Mouse (Mus musculus) heart, embryonic 11.5 days (tissue): ENCODE data around the gene Rnf151. TPM values are rescaled to one million over a fixed set of nuclear protein-coding genes. Genes with fewer than 3 reads are reported as not detected.
A peak's percentile ranks its signal among the peaks of the same experiment; 100 is the strongest.
"Not testable (repeated sequence)": the region's sequence is repeated elsewhere in the genome, so short reads cannot be mapped to it uniquely, and the experiment has no call there.

Experiments
- ATAC-seq: fragments of 200-750 bp; cut with Nextera tagmentation; replicated peaks from 2 replicates; pipeline ENCODE4 v1.8.0; 2017; ENCODE audit warnings: moderate library complexity; ENCODE audit not compliant: insufficient number of reproducible peaks, low FRiP score, low TSS enrichment
- H3K27ac ChIP-seq: fragments of 300-500 bp; sonication (generic); 2 replicates; pipeline ENCODE4 v1.5.1; 2014; ENCODE audit warnings: mild to moderate bottlenecking, low read depth, low read length
- H3K27me3 ChIP-seq: fragments of 300-500 bp; sonication (generic); 2 replicates; pipeline ENCODE4 v1.6.1; 2014; ENCODE audit warnings: mild to moderate bottlenecking, low read length, mixed read lengths; ENCODE audit not compliant: control insufficient read depth, insufficient read depth
- H3K36me3 ChIP-seq: fragments of 300-500 bp; sonication (generic); 2 replicates; pipeline ENCODE4 v1.6.1; 2014; ENCODE audit warnings: mild to moderate bottlenecking, low read length, moderate library complexity, mixed read lengths; ENCODE audit not compliant: control insufficient read depth, insufficient read depth
- H3K4me1 ChIP-seq: fragments of 300-500 bp; sonication (generic); 2 replicates; pipeline ENCODE4 v1.6.1; 2014; ENCODE audit warnings: low read length; ENCODE audit not compliant: control insufficient read depth, insufficient read depth
- H3K4me2 ChIP-seq: fragments of 300-500 bp; sonication (generic); 2 replicates; pipeline ENCODE4 v1.6.1; 2014; ENCODE audit warnings: mild to moderate bottlenecking, moderate library complexity
- H3K4me3 ChIP-seq: fragments of 300-500 bp; sonication (generic); 2 replicates; pipeline ENCODE4 v1.5.1; 2014; ENCODE audit warnings: low read depth, low read length
- H3K9ac ChIP-seq: fragments of 300-500 bp; sonication (generic); 2 replicates; pipeline ENCODE4 v1.6.1; 2014; ENCODE audit warnings: mild to moderate bottlenecking, low read depth, low read length, moderate library complexity
- H3K9me3 ChIP-seq: fragments of 300-500 bp; sonication (generic); replicated peaks from 2 replicates; pipeline ENCODE4 v1.6.1; 2016; ENCODE audit warnings: low read length; ENCODE audit not compliant: control insufficient read depth
- WGBS: fragments of 180-500 bp; shearing (Covaris S2); extraction: QIAGEN DNeasy Blood & Tissue Kit; methylation state at CpG from one replicate; pipeline ENCODE4 v1.1.7; 2014; ENCODE audit not compliant: insufficient replicate concordance; 5-methylcytosine and 5-hydroxymethylcytosine counted together
- polyA plus RNA-seq: library from polyadenylated mRNA; unstranded; fragments of >200 nt; fragmentation: Nextera tagmentation; extraction: Ambion mirVana; gene quantifications from 2 replicates; pipeline ENCODE4 v1.2.1, GENCODE M21; 2014

The Rnf151 gene
- polyA plus RNA-seq, 1 experiment from 2014 or later: not detected

DNA sequence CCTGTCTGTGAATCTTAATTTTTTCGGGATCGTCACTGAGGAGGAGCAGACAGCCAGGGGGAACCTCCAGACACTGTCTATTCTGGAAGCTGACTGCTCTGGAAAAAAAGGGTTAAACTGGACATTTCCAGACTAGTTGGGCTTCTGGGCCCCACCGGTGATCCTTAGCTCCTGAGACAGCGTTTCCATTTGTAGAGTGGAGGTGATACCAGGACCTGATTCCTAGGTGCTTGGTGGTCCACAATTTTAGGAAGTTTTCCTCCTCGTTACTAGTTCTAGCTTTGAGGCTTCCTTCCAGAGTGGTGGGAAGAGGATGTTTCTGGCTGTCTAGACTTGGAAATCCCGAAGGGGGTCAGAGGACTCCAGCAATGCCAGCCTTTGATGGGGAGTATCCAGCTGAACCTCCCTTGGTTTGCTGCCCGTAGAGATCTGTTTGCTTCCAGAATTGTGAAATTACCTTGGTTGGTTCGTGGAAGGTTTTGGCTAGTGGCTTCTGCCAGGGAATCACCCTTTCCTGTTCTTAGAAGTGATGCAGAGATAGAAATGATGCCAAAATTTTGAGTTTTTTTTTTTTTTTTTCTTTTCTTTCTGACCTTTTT lies 47.5 kb downstream of the Rnf151 start:
- Histone ChIP-seq H3K4me2 (peak overlapping the region; percentile 90), H3K27ac (peak overlapping the region; percentile 90), H3K4me1 (peaks cover 27% of the 10 kb centered on the region), H3K9ac (peak overlapping the region; percentile 99), H3K9me3 (no peaks in the 10 kb centered on the region), H3K27me3 (no peaks in the 10 kb centered on the region), H3K36me3 (no peaks in the 10 kb centered on the region), H3K4me3 (peak overlapping the region; percentile 97)
- no peak for ATAC-seq
- WGBS: 14% methylated on average over 8 of the region's 8 CpGs

DNA sequence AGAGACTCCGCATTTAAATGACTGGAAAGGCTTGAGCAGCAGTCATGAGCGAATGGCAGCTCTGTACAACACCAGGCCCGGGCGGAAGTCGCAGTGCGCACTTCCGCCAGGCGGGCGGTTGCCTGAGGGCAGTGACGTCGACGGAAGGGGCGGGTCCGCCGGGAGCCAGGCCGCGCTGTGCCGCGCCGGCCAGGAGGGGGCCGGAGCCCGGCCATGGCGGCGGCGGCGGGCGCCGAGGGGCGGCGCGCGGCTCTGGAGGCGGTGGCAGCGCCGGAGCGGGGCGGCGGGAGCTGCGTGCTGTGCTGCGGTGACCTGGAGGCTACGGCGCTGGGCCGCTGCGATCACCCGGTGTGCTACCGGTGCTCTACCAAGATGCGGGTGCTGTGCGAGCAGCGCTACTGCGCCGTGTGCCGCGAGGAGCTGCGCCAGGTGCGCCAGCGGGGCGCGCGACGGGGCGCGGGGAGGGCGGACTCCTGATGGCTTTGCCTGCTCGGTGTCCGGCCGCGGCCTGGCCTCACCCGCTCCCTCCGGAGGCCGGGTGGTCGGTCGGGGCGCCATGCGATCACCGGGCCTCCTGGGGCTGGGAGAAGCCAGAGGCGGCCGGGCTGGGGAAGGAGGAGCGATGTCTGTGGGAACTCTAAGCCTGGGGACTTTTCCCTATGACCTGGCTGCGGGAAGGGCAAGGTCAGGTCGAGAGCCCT lies 48.2 kb downstream of the Rnf151 start, which contains the start of gene Zfp598:
Gene Zfp598, plus strand, starts transcription at position 143 of the 701 bp plus-strand sequence.
- ATAC-seq: peak; percentile 98
- under 1% methylated on average over 76 of the region's 80 CpGs for WGBS

DNA sequence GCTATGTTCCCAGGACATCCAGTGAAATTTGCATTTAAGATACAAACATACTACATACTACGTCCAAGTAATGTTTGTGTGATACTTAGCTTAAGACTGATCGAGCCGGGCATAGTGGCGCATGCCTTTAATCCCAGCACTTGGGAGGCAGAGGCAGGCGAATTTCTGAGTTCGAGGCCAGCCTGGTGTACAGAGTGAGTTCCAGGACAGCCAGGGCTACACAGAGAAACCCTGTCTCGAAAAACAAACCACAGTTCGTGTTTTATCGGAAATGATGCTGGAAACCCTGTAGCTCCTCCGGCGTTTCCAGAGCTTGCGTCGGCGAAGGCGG lies 48.7 kb downstream of the Rnf151 start:
- not testable (repeated sequence) for H3K9me3 ChIP-seq, ATAC-seq, H3K27me3 ChIP-seq, H3K36me3 ChIP-seq
- peak overlapping the region; percentile 97 for H3K4me3 ChIP-seq
- 12% methylated on average over 15 of the region's 15 CpGs for WGBS
- H3K27ac ChIP-seq: peak overlapping the region; percentile 57
- H3K9ac ChIP-seq: peak overlapping the region; percentile 99
- peak overlapping the region; percentile 90 for H3K4me2 ChIP-seq
- peaks cover 25% of the 10 kb centered on the region for H3K4me1 ChIP-seq

More for the DNA sequence above, 48.2 kb downstream of the Rnf151 start, which contains the start of gene Zfp598:
- peak within 1 kb of the TSS; percentile 99 for H3K9ac ChIP-seq
- no peaks in the 10 kb centered on the region for H3K9me3 ChIP-seq
- peak within 1 kb of the TSS; percentile 90 for H3K27ac ChIP-seq
- peaks cover 27% of the 10 kb centered on the region for H3K4me1 ChIP-seq
- peak within 1 kb of the TSS; percentile 97 for H3K4me3 ChIP-seq
- H3K36me3 ChIP-seq: no peaks in the 10 kb centered on the region
- no peaks in the 10 kb centered on the region for H3K27me3 ChIP-seq
- H3K4me2 ChIP-seq: peak within 1 kb of the TSS; percentile 90

DNA sequence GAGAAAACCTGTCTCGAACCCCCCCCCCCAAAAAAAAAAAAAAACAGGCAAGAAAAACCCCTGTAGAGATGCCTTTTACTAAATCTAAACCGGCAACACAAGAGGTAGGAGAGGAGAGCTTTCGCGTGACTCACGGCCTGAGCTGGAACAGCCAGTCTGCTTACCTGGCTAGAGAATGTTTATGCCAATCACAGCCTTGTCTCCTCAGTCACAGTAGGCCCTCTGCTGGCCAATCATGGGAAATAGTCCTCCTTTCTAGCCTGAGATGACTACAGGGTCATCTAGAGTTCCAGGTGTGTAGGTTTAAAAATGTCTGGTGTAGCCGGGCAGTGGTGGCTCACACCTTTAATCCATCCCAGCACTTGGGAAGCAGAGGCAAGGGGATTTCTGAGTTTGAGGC lies 50.4 kb downstream of the Rnf151 start:
- 30% methylated on average over 6 of the region's 6 CpGs for WGBS
- Histone ChIP-seq H3K4me1 (peaks cover 23% of the 10 kb centered on the region), H3K36me3 (no peaks in the 10 kb centered on the region), H3K27me3 (no peaks in the 10 kb centered on the region; the same call in 1 of the 2 replicates), H3K4me3 (no peak overlapping the region), H3K9me3 (no peaks in the 10 kb centered on the region), H3K27ac (no peak overlapping the region), H3K9ac (no peak overlapping the region), H3K4me2 (no peak overlapping the region)
- no peak for ATAC-seq

DNA sequence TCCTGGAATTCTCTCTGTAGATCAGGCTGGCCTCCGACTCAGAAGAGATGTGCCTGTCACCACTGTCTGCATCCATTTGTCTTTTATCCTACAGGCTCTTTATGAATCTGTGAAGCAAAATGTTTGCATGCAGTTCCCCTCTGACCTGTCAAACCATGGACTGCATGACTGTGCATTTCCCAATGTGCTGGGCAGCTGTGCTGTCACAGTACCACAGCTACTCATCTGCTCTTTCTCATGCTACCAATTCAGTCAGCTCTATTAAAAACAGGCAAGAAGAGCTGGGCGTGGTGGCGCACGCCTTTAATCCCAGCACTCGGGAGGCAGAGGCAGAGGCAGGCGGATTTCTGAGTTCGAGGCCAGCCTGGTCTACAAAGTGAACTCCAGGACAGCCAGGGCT lies 50.9 kb downstream of the Rnf151 start:
- 62% methylated on average over 7 of the region's 7 CpGs for WGBS
- H3K4me3 ChIP-seq, H3K9me3 ChIP-seq, H3K27me3 ChIP-seq, H3K9ac ChIP-seq, ATAC-seq, H3K27ac ChIP-seq, H3K36me3 ChIP-seq, H3K4me2 ChIP-seq: not testable (repeated sequence)
- H3K4me1 ChIP-seq: peaks cover 19% of the 10 kb centered on the region

Other genes starting within 250 kb of the Rnf151 start
- 14.0 and 17.6 TPM in 2 replicates for gene E4f1, start 247.8 kb downstream of the Rnf151 start, polyA plus RNA-seq
- 75.8 and 77.2 TPM in 2 replicates for gene Pgp, start 247.7 kb downstream of the Rnf151 start, polyA plus RNA-seq
- gene Bricd5, start 244.2 kb downstream of the Rnf151 start, polyA plus RNA-seq: 0.21 and 0.42 TPM in 2 replicates
- gene Mlst8, start 239.0 kb downstream of the Rnf151 start, polyA plus RNA-seq: 17.5 and 20.9 TPM in 2 replicates
- gene Caskin1, start 229.5 kb downstream of the Rnf151 start, polyA plus RNA-seq: 0.40 and 0.49 TPM in 2 replicates
- 72.3 and 80.1 TPM in 2 replicates for gene Traf7, start 190.1 kb downstream of the Rnf151 start, polyA plus RNA-seq
- 1.1 and 1.9 TPM in 2 replicates for gene Rab26, start 183.9 kb downstream of the Rnf151 start, polyA plus RNA-seq
- gene Pkd1, start 168.2 kb downstream of the Rnf151 start, polyA plus RNA-seq: 8.9 and 9.2 TPM in 2 replicates
- 46.7 and 50.6 TPM in 2 replicates for gene Tsc2, start 85.4 kb downstream of the Rnf151 start, polyA plus RNA-seq
- 9.1 and 9.8 TPM in 2 replicates for gene Nthl1, start 85.4 kb downstream of the Rnf151 start, polyA plus RNA-seq
- 52.7 and 58.0 TPM in 2 replicates for gene Slc9a3r2, start 67.7 kb downstream of the Rnf151 start, polyA plus RNA-seq
- not detected in 2 replicates for gene Npw, start 59.6 kb downstream of the Rnf151 start, polyA plus RNA-seq
- 19.7 and 22.0 TPM in 2 replicates for gene Zfp598, start 48.4 kb downstream of the Rnf151 start, polyA plus RNA-seq
- 0.39 and 0.65 TPM in 2 replicates for gene Syngr3, start 28.1 kb downstream of the Rnf151 start, polyA plus RNA-seq
- gene Gfer, start 21.9 kb downstream of the Rnf151 start, polyA plus RNA-seq: 36.7 and 39.0 TPM in 2 replicates
- 0.49 and 1.1 TPM in 2 replicates for gene Noxo1, start 21.8 kb downstream of the Rnf151 start, polyA plus RNA-seq
- 50.9 and 54.8 TPM in 2 replicates for gene Tbl3, start 10.4 kb downstream of the Rnf151 start, polyA plus RNA-seq
- gene Rps2, start 53 bp upstream of the Rnf151 start, polyA plus RNA-seq: 1,091 and 1,195 TPM in 2 replicates
- gene Ndufb10, start 6.4 kb upstream of the Rnf151 start, polyA plus RNA-seq: 373 and 401 TPM in 2 replicates
- 0.40 and 0.44 TPM in 2 replicates for gene Rpl3l, start 9.8 kb upstream of the Rnf151 start, polyA plus RNA-seq
- gene Msrb1, start 18.6 kb upstream of the Rnf151 start, polyA plus RNA-seq: 19.5 and 20.9 TPM in 2 replicates
- gene Hs3st6, start 34.9 kb upstream of the Rnf151 start, polyA plus RNA-seq: 0.34 TPM in 1 of 2 replicates, not detected in the other
- gene Meiob, start 86.2 kb upstream of the Rnf151 start, polyA plus RNA-seq: not detected in 2 replicates
- 42.6 and 48.8 TPM in 2 replicates for gene Hagh, start 122.1 kb upstream of the Rnf151 start, polyA plus RNA-seq
- gene Fahd1, start 132.3 kb upstream of the Rnf151 start, polyA plus RNA-seq: 38.0 and 39.5 TPM in 2 replicates
- gene Igfals, start 147.9 kb upstream of the Rnf151 start, polyA plus RNA-seq: 0.14 TPM in 1 of 2 replicates, not detected in the other
- gene Nubp2, start 168.3 kb upstream of the Rnf151 start, polyA plus RNA-seq: 42.3 and 43.3 TPM in 2 replicates
- gene Spsb3, start 168.6 kb upstream of the Rnf151 start, polyA plus RNA-seq: 25.2 and 26.5 TPM in 2 replicates
- 15.3 and 19.3 TPM in 2 replicates for gene Eme2, start 177.0 kb upstream of the Rnf151 start, polyA plus RNA-seq
- gene Mrps34, start 177.1 kb upstream of the Rnf151 start, polyA plus RNA-seq: 85.6 and 92.1 TPM in 2 replicates
- 35.7 and 37.9 TPM in 2 replicates for gene Nme3, start 178.4 kb upstream of the Rnf151 start, polyA plus RNA-seq
- gene Mapk8ip3, start 218.9 kb upstream of the Rnf151 start, polyA plus RNA-seq: 33.0 and 34.2 TPM in 2 replicates
- 109 and 148 TPM in 2 replicates for gene Jpt2, start 242.6 kb upstream of the Rnf151 start, polyA plus RNA-seq